Mouse (Mus musculus) neural tube, embryonic 11.5 days (tissue): ENCODE data around the gene Tgfbrap1. TPM values are rescaled to one million over a fixed set of nuclear protein-coding genes. Genes with fewer than 3 reads are reported as not detected.

Experiments
- ATAC-seq: fragments of 200-750 bp; cut with Nextera tagmentation; 2 replicates; pipeline ENCODE4 v1.8.0; 2017; ENCODE audit warnings: moderate number of reproducible peaks, mild to moderate bottlenecking, moderate TSS enrichment, moderate library complexity; ENCODE audit not compliant: insufficient read depth, low FRiP score, low TSS enrichment
- DNase-seq: peaks from one replicate; pipeline ENCODE4 v3.0.0-alpha.2; 2015; ENCODE audit warnings: low spot score
- H3K27ac ChIP-seq: fragments of 300-500 bp; sonication (generic); 2 replicates; pipeline ENCODE4 v1.5.1; 2014; ENCODE audit warnings: low read depth, mild to moderate bottlenecking, low read length
- H3K27me3 ChIP-seq: fragments of 300-500 bp; sonication (generic); 2 replicates; pipeline ENCODE4 v1.6.1; 2014; ENCODE audit warnings: mild to moderate bottlenecking, low read length, mixed read lengths; ENCODE audit not compliant: control insufficient read depth, insufficient read depth
- H3K36me3 ChIP-seq: fragments of 300-500 bp; sonication (generic); 2 replicates; pipeline ENCODE4 v1.6.1; 2014; ENCODE audit warnings: mild to moderate bottlenecking, low read length, moderate library complexity, mixed read lengths; ENCODE audit not compliant: control insufficient read depth, insufficient read depth
- H3K4me1 ChIP-seq: fragments of 300-500 bp; sonication (generic); 2 replicates; pipeline ENCODE4 v1.6.1; 2014; ENCODE audit warnings: low read length, mixed read lengths; ENCODE audit not compliant: control insufficient read depth, insufficient read depth
- H3K4me2 ChIP-seq: fragments of 300-500 bp; sonication (generic); 2 replicates; pipeline ENCODE4 v1.6.1; 2014; ENCODE audit warnings: low read depth, mild to moderate bottlenecking, moderate library complexity
- H3K4me3 ChIP-seq: fragments of 300-500 bp; sonication (generic); 2 replicates; pipeline ENCODE4 v1.5.1; 2014; ENCODE audit warnings: low read depth, low read length
- H3K9ac ChIP-seq: fragments of 300-500 bp; sonication (generic); 2 replicates; pipeline ENCODE4 v1.6.1; 2014; ENCODE audit warnings: mild to moderate bottlenecking, low read length
- H3K9me3 ChIP-seq: fragments of 300-500 bp; sonication (generic); 2 replicates; pipeline ENCODE4 v1.6.1; 2016; ENCODE audit warnings: low read length; ENCODE audit not compliant: control insufficient read depth
- WGBS: fragments of 180-500 bp; shearing (Covaris S2); extraction: QIAGEN DNeasy Blood & Tissue Kit; methylation state at CpG from one replicate; pipeline ENCODE4 v1.1.7; 2014; 5-methylcytosine and 5-hydroxymethylcytosine counted together
- polyA plus RNA-seq: library from polyadenylated mRNA; unstranded; fragments of >200 nt; fragmentation: Nextera tagmentation; extraction: Ambion mirVana; gene quantifications from 2 replicates; pipeline ENCODE4 v1.2.1, GENCODE M21; 2014

Gene Tgfbrap1
- polyA plus RNA-seq, 1 experiment from 2014 or later: 15.3 TPM

- H3K9ac ChIP-seq: no peak overlapping the region
- no peak for DNase-seq
- no peaks in the 10 kb centered on the region; the same call in 1 of the 2 replicates for H3K36me3 ChIP-seq
- no peak overlapping the region for H3K27ac ChIP-seq
- no peaks in the 10 kb centered on the region for H3K4me1 ChIP-seq
- H3K4me3 ChIP-seq: no peak overlapping the region
- H3K4me2 ChIP-seq: no peak overlapping the region
- no peak for ATAC-seq
- WGBS: 87% methylated on average over 8 of the region's 8 CpGs
- H3K9me3 ChIP-seq: no peaks in the 10 kb centered on the region
- no peaks in the 10 kb centered on the region for H3K27me3 ChIP-seq
Observed at GRCm38 (mm10) chr1:43066573-43066972, 31.9 kb downstream of the Tgfbrap1 start.

- Histone ChIP-seq H3K27me3 (no peaks in the 10 kb centered on the region), H3K27ac (no peak overlapping the region), H3K4me3 (no peak overlapping the region), H3K4me1 (no peaks in the 10 kb centered on the region), H3K9me3 (no peaks in the 10 kb centered on the region), H3K4me2 (no peak overlapping the region), H3K9ac (no peak overlapping the region), H3K36me3 (peaks cover 4% of the 10 kb centered on the region; the same call in 1 of the 2 replicates)
- 57% methylated on average over 9 of the region's 9 CpGs for WGBS
- peak; percentile 83 for ATAC-seq
- DNase-seq: peak; percentile 83
Observed at GRCm38 (mm10) chr1:43065615-43066310, 32.7 kb downstream of the Tgfbrap1 start.

GRCm38 (mm10) chr1:43051903-43052302 is 46.5 kb downstream of the Tgfbrap1 start:
- Histone ChIP-seq H3K4me3 (no peak overlapping the region), H3K4me1 (no peaks in the 10 kb centered on the region), H3K9ac (no peak overlapping the region), H3K9me3 (no peaks in the 10 kb centered on the region), H3K27ac (no peak overlapping the region), H3K36me3 (peaks cover 8% of the 10 kb centered on the region), H3K4me2 (no peak overlapping the region), H3K27me3 (no peaks in the 10 kb centered on the region)
- 90% methylated on average over 5 of the region's 5 CpGs for WGBS
- ATAC-seq: no peak
- DNase-seq: no peak

GRCm38 (mm10) chr1:43047811-43048210 is 50.6 kb downstream of the Tgfbrap1 start:
- Histone ChIP-seq H3K9me3 (no peaks in the 10 kb centered on the region), H3K36me3 (peaks cover 3% of the 10 kb centered on the region; the same call in 1 of the 2 replicates), H3K27me3 (no peaks in the 10 kb centered on the region), H3K9ac (no peak overlapping the region), H3K4me2 (no peak overlapping the region), H3K27ac (no peak overlapping the region), H3K4me3 (no peak overlapping the region), H3K4me1 (no peaks in the 10 kb centered on the region)
- no peak for DNase-seq
- 85% methylated on average over 10 of the region's 10 CpGs for WGBS
- no peak for ATAC-seq

GRCm38 (mm10) chr1:43046990-43047389 is 51.4 kb downstream of the Tgfbrap1 start:
- DNase-seq: no peak
- no peaks in the 10 kb centered on the region for H3K9me3 ChIP-seq
- WGBS: 95% methylated on average over 2 of the region's 2 CpGs
- no peak overlapping the region for H3K4me2 ChIP-seq
- ATAC-seq: no peak
- H3K36me3 ChIP-seq: peaks cover 3% of the 10 kb centered on the region; the same call in 1 of the 2 replicates
- H3K9ac ChIP-seq: no peak overlapping the region
- no peak overlapping the region for H3K4me3 ChIP-seq
- no peak overlapping the region for H3K27ac ChIP-seq
- H3K4me1 ChIP-seq: no peaks in the 10 kb centered on the region
- no peaks in the 10 kb centered on the region for H3K27me3 ChIP-seq

- no peak overlapping the region for H3K4me3 ChIP-seq
- no peak overlapping the region for H3K4me2 ChIP-seq
Observed at GRCm38 (mm10) chr1:43045204-43045982, 53.0 kb downstream of the Tgfbrap1 start.

GRCm38 (mm10) chr1:43042271-43042670 is 56.2 kb downstream of the Tgfbrap1 start:
- Histone ChIP-seq H3K9me3 (no peaks in the 10 kb centered on the region), H3K27me3 (no peaks in the 10 kb centered on the region), H3K36me3 (no peaks in the 10 kb centered on the region), H3K4me3 (no peak overlapping the region), H3K4me2 (no peak overlapping the region), H3K27ac (no peak overlapping the region), H3K4me1 (no peaks in the 10 kb centered on the region), H3K9ac (no peak overlapping the region)
- no peak for ATAC-seq
- WGBS: 74% methylated on average over 6 of the region's 6 CpGs
- DNase-seq: no peak

More at GRCm38 (mm10) chr1:43045204-43045982, 53.0 kb downstream of the Tgfbrap1 start:
- H3K4me1 ChIP-seq: no peaks in the 10 kb centered on the region
- no peaks in the 10 kb centered on the region for H3K27me3 ChIP-seq
- no peak overlapping the region for H3K9ac ChIP-seq
- H3K27ac ChIP-seq: no peak overlapping the region
- DNase-seq (no peak), ATAC-seq (no peak)
- no peaks in the 10 kb centered on the region for H3K9me3 ChIP-seq
- WGBS: 71% methylated on average over 14 of the region's 14 CpGs
- H3K36me3 ChIP-seq: 0 out of 2 replicates have a peak, but pooled peaks cover 3% of the 10 kb centered on the region

- H3K4me2 ChIP-seq: no peak overlapping the region
- no peak overlapping the region for H3K9ac ChIP-seq
- WGBS: 92% methylated on average over 7 of the region's 7 CpGs
- H3K27ac ChIP-seq: no peak overlapping the region
- H3K4me1 ChIP-seq: no peaks in the 10 kb centered on the region
- H3K27me3 ChIP-seq: no peaks in the 10 kb centered on the region
- ATAC-seq (no peak), DNase-seq (no peak)
- no peaks in the 10 kb centered on the region for H3K36me3 ChIP-seq
- H3K4me3 ChIP-seq: no peak overlapping the region
- H3K9me3 ChIP-seq: no peaks in the 10 kb centered on the region
Observed at GRCm38 (mm10) chr1:43036014-43036413, 62.4 kb downstream of the Tgfbrap1 start.
